Comparison of ENCODE assay signal across 22 mouse cellular contexts in the genomic region with DNA sequence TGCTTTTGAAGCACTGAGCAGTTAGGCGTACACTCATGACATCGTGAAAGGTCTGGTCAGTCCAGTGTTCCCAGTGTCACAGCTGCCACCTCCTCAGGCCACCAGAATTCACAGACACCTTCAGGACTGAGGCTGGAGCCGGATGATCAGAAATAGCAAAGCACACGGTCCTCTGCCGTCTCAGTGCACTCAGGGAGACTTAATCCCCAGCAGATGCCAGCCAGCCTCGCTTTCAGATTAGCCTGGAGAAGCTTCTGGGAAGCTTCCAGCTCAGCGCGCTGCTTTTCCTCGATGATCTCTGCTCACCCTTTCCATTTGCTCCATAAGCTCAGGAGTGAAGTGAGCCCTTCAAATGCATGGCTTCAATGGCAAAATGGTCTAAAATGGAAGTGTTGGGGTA. TPM values are rescaled to one million over a fixed set of nuclear protein-coding genes. Genes with fewer than 3 reads are reported as not detected.
DNase-seq lines count a peak whose midpoint lies in the region; ATAC-seq and TF ChIP-seq lines count a peak whose summit lies in the region.
"Had no signal": no experiment of that assay in that cellular context is flagged by ENCODE, and none has a peak within 500 bp of the region (broad histone marks: within the 10 kb centered on the region; RNA-seq: fewer than 3 reads in every experiment).

No protein-coding gene starts in this region.

- no peak for TF ChIP-seq EP300 in lung, postnatal 0 days (IDR thresholded peaks at IDR 0.05)

- whole genome bisulfite sequencing in lung, postnatal 0 days = 60% methylated on average over 9 of the region's 9 CpGs

- TF ChIP-seq POLR2A in brain, embryonic 14.5 days (IDR thresholded peaks at IDR 0.05; ENCODE audit: borderline replicate concordance, extremely low read depth, insufficient read depth, insufficient read length, poor library complexity, severe bottlenecking) = no peak

- no peak for ATAC-seq in megakaryocyte, adult 5-6 weeks (ENCODE audit: poor library complexity, severe bottlenecking)
- no peak for ATAC-seq in lung, postnatal 0 days
- ATAC-seq: CD4-positive, CD25-positive, alpha-beta regulatory T cell, adult 4 months; intestine, embryonic 15.5 days had no signal

- no peak overlapping the region for H3K9ac ChIP-seq in lung, postnatal 0 days (replicated peaks; ENCODE audit: low read depth)
- H3K9ac ChIP-seq: intestine, embryonic 15.5 days; lung, embryonic 14.5 days had no signal

- TF ChIP-seq CTCF in brain, embryonic 14.5 days (IDR thresholded peaks at IDR 0.05; ENCODE audit: borderline replicate concordance, extremely low read depth, insufficient read depth, insufficient read length) = no peak
- no peak for TF ChIP-seq CTCF in lung, postnatal 0 days (IDR thresholded peaks at IDR 0.05)

- DNase-seq in brain, embryonic 14.5 days (ENCODE audit: low read depth) = peak; percentile 15
- peak; percentile 39 to 46 for DNase-seq in cerebellum, adult 18-20 months
- DNase-seq in retina, adult 2 months (ENCODE audit: low read depth, low spot score) = peak; percentile 59
- DNase-seq in lung, postnatal 0 days (ENCODE audit: low spot score) = no peak
- no peak for DNase-seq in gastrocnemius, postnatal 36 days
- DNase-seq: adrenal gland, postnatal 14 days; gastrocnemius, postnatal 10 days; heart, postnatal 4 days; kidney, postnatal 10 days; lung, embryonic 14.5 days had no signal

- no peaks in the 10 kb centered on the region for H3K36me3 ChIP-seq in megakaryocyte, embryonic 14.5 days (replicated peaks; ENCODE audit: low read length)
- no peaks in the 10 kb centered on the region for H3K36me3 ChIP-seq in lung, postnatal 0 days (ENCODE audit: insufficient read depth, low read length)
- H3K36me3 ChIP-seq: intestine, embryonic 15.5 days had no signal

- no peaks in the 10 kb centered on the region for H3K4me1 ChIP-seq in megakaryocyte, embryonic 14.5 days
- no peaks in the 10 kb centered on the region for H3K4me1 ChIP-seq in lung, postnatal 0 days (ENCODE audit: insufficient read depth, low read depth, low read length)
- H3K4me1 ChIP-seq: intestine, embryonic 15.5 days had no signal

- intact Hi-C loops in gastrocnemius, postnatal 36 days (cut with DNase I) = no loop called here

- H3K4me3 ChIP-seq in megakaryocyte, embryonic 14.5 days (replicated peaks) = peak overlapping the region; percentile 40
- H3K4me3 ChIP-seq in lung, postnatal 0 days (ENCODE audit: low read depth, low read length) = no peak overlapping the region
- H3K4me3 ChIP-seq: erythroblast, embryonic 14.5 days; intestine, embryonic 15.5 days had no signal

- peaks cover 18% of the 10 kb centered on the region for H3K9me3 ChIP-seq in megakaryocyte, embryonic 14.5 days
- no peaks in the 10 kb centered on the region for H3K9me3 ChIP-seq in lung, postnatal 0 days (ENCODE audit: low read length)
- H3K9me3 ChIP-seq: intestine, embryonic 15.5 days had no signal

- H3K27ac ChIP-seq in lung, postnatal 0 days (ENCODE audit: low read length) = no peak overlapping the region
- H3K27ac ChIP-seq: intestine, embryonic 15.5 days had no signal

- H3K4me2 ChIP-seq in lung, postnatal 0 days (replicated peaks; ENCODE audit: low read depth, low read length) = no peak overlapping the region
- H3K4me2 ChIP-seq: heart, embryonic 11.5 days; intestine, embryonic 15.5 days; lung, embryonic 14.5 days had no signal

- no peaks in the 10 kb centered on the region for H3K27me3 ChIP-seq in megakaryocyte, embryonic 14.5 days (replicated peaks)
- H3K27me3 ChIP-seq in lung, postnatal 0 days (replicated peaks; ENCODE audit: insufficient read depth, low read length) = no peaks in the 10 kb centered on the region
- H3K27me3 ChIP-seq: intestine, embryonic 15.5 days had no signal

RNA-seq across cellular contexts. Expression of a gene that starts 32.4 kb away (rescaled TPM):
- polyA plus RNA-seq in megakaryocyte, embryonic 14.5 days (2012; ENCODE audit: insufficient read depth, low replicate concordance) = not detected in 2 replicates
- total RNA-seq in megakaryocyte, adult 5-6 weeks (2015) = not detected in 2 replicates
- not detected in 2 replicates for total RNA-seq in megakaryocyte, adult 5-6 weeks (2017)
- polyA plus RNA-seq in brain, embryonic 14.5 days (2012; rRNA removed) = not detected in 2 replicates
- not detected in 2 replicates for polyA plus RNA-seq in lung, postnatal 0 days (2015; fragmentation: Nextera tagmentation; extraction: Ambion mirVana)
- total RNA-seq in gastrocnemius, postnatal 36 days (2021) = not detected
- total RNA-seq: adrenal gland, postnatal 14 days; heart, postnatal 4 days; layer of hippocampus, postnatal 14 days; left cerebral cortex, postnatal 25 days; liver, adult 2 months; megakaryocyte-erythroid progenitor cell, adult 5-6 weeks; MEL had no signal
- polyA plus RNA-seq: CD4-positive, CD25-positive, alpha-beta regulatory T cell, adult 4 months; erythroblast, embryonic 14.5 days; heart, embryonic 11.5 days; intestine, embryonic 15.5 days; liver, adult 2 months; lung, embryonic 14.5 days; spleen, adult 2 months had no signal

RNA-seq across cellular contexts. Expression of a gene that starts 33.1 kb away (rescaled TPM):
- polyA plus RNA-seq in megakaryocyte, embryonic 14.5 days (2012; ENCODE audit: insufficient read depth, low replicate concordance) = 3.2 and 9.6 TPM in 2 replicates
- 2.5 and 4.2 TPM in 2 replicates for total RNA-seq in megakaryocyte, adult 5-6 weeks (2015)
- total RNA-seq in megakaryocyte, adult 5-6 weeks (2017) = 4.5 and 5.2 TPM in 2 replicates
- polyA plus RNA-seq in brain, embryonic 14.5 days (2012; rRNA removed) = 23.7 and 26.9 TPM in 2 replicates
- polyA plus RNA-seq in lung, postnatal 0 days (2015; fragmentation: Nextera tagmentation; extraction: Ambion mirVana) = 7.5 TPM in 2 replicates
- total RNA-seq in gastrocnemius, postnatal 36 days (2021) = 1 to 10 TPM; 1.9 to 2.3 TPM

Comparison
In these comparisons a context has a peak if more than half of its experiments do, and no peak if none do; other contexts are left out.
1. DNase-seq: peak in brain, embryonic 14.5 days (single experiment), cerebellum, adult 18-20 months (2 of 2) and retina, adult 2 months (single experiment); none in lung, postnatal 0 days (single experiment) and gastrocnemius, postnatal 36 days (0 of 2).